Mouse (Mus musculus): ENCODE measurements around the gene Zfp451. TPM values are rescaled to one million over a fixed set of nuclear protein-coding genes. Genes with fewer than 3 reads are reported as not detected.
A peak's percentile ranks its signal among the peaks of the same experiment; 100 is the strongest.
"Not testable (repeated sequence)": the region's sequence is repeated elsewhere in the genome, so short reads cannot be mapped to it uniquely, and the experiment has no call there.

Zfp451 gene
- 29.6 and 38.1 TPM in 2 replicates for polyA plus RNA-seq (2016; fragmentation: Nextera tagmentation; extraction: Ambion mirVana)

GRCm38 (mm10) chr1:33813868-33814794, at the start of gene Zfp451:
Gene Zfp451, minus strand, starts transcription at chr1:33814595.
- Histone ChIP-seq H3K27me3 (ENCODE audit: low read depth, poor library complexity, severe bottlenecking) (no peaks in the 10 kb centered on the region), H3K36me3 (peaks cover 43% of the 10 kb centered on the region), H3K27ac (replicated peaks) (peak within 1 kb of the TSS; percentile 99), H3K4me3 (peak within 1 kb of the TSS; percentile 98), H3K4me1 (peaks cover 17% of the 10 kb centered on the region), H3K9me3 (replicated peaks) (no peaks in the 10 kb centered on the region)
- WGBS = under 1% methylated on average over 83 of the region's 85 CpGs
- peak; percentile 93 for DNase-seq (ENCODE audit: low spot score)

GRCm38 (mm10) chr1:33846807-33847206, 32.4 kb upstream of the Zfp451 start:
- no peaks in the 10 kb centered on the region for H3K9me3 ChIP-seq (replicated peaks)
- 97% methylated on average over 2 of the region's 2 CpGs for WGBS
- no peaks in the 10 kb centered on the region for H3K4me1 ChIP-seq
- H3K27me3 ChIP-seq (ENCODE audit: low read depth, poor library complexity, severe bottlenecking) = no peaks in the 10 kb centered on the region
- no peaks in the 10 kb centered on the region for H3K36me3 ChIP-seq
- H3K27ac ChIP-seq (replicated peaks) = no peak overlapping the region
- no peak overlapping the region for H3K4me3 ChIP-seq
- no peak for DNase-seq (ENCODE audit: low spot score)

- WGBS = 79% methylated on average over 6 of the region's 6 CpGs
These were observed 29.4 kb upstream of the Zfp451 start for GRCm38 (mm10) chr1:33843823-33844222.

GRCm38 (mm10) chr1:33838952-33839351, 24.6 kb upstream of the Zfp451 start:
- 95% methylated on average over 14 of the region's 14 CpGs for WGBS
- H3K27me3 ChIP-seq (ENCODE audit: low read depth, poor library complexity, severe bottlenecking); H3K9me3 ChIP-seq (replicated peaks); DNase-seq (ENCODE audit: low spot score); H3K36me3 ChIP-seq; H3K4me3 ChIP-seq; H3K4me1 ChIP-seq; H3K27ac ChIP-seq (replicated peaks): not testable (repeated sequence)

More at GRCm38 (mm10) chr1:33843823-33844222, 29.4 kb upstream of the Zfp451 start:
- H3K4me1 ChIP-seq = no peaks in the 10 kb centered on the region
- no peaks in the 10 kb centered on the region for H3K27me3 ChIP-seq (ENCODE audit: low read depth, poor library complexity, severe bottlenecking)
- no peaks in the 10 kb centered on the region for H3K36me3 ChIP-seq
- no peak for DNase-seq (ENCODE audit: low spot score)
- H3K9me3 ChIP-seq (replicated peaks) = no peaks in the 10 kb centered on the region
- H3K27ac ChIP-seq (replicated peaks) = no peak overlapping the region
- H3K4me3 ChIP-seq = no peak overlapping the region

GRCm38 (mm10) chr1:33830586-33830985, 16.2 kb upstream of the Zfp451 start:
- H3K27ac ChIP-seq (replicated peaks) = no peak overlapping the region
- H3K9me3 ChIP-seq (replicated peaks) = no peaks in the 10 kb centered on the region
- H3K27me3 ChIP-seq (ENCODE audit: low read depth, poor library complexity, severe bottlenecking) = no peaks in the 10 kb centered on the region
- no peaks in the 10 kb centered on the region for H3K4me1 ChIP-seq
- no peaks in the 10 kb centered on the region for H3K36me3 ChIP-seq
- no peak overlapping the region for H3K4me3 ChIP-seq
- DNase-seq (ENCODE audit: low spot score) = no peak
- WGBS = 70% methylated on average over 4 of the region's 4 CpGs

GRCm38 (mm10) chr1:33817931-33818330, 3.5 kb upstream of the Zfp451 start:
- Histone ChIP-seq H3K9me3 (replicated peaks) (no peaks in the 10 kb centered on the region), H3K27me3 (ENCODE audit: low read depth, poor library complexity, severe bottlenecking) (no peaks in the 10 kb centered on the region), H3K36me3 (peaks cover 5% of the 10 kb centered on the region), H3K27ac (replicated peaks) (no peak overlapping the region), H3K4me3 (no peak overlapping the region), H3K4me1 (peaks cover 12% of the 10 kb centered on the region)
- no peak for DNase-seq (ENCODE audit: low spot score)
- 79% methylated on average over 2 of the region's 2 CpGs for WGBS

- no peaks in the 10 kb centered on the region for H3K27me3 ChIP-seq (ENCODE audit: low read depth, poor library complexity, severe bottlenecking)
- peaks cover 17% of the 10 kb centered on the region for H3K4me1 ChIP-seq
- no peak for DNase-seq (ENCODE audit: low spot score)
- peak overlapping the region; percentile 99 for H3K27ac ChIP-seq (replicated peaks)
- H3K4me3 ChIP-seq = peak overlapping the region; percentile 98
- H3K36me3 ChIP-seq = peaks cover 49% of the 10 kb centered on the region
- 14% methylated on average over 11 of the region's 11 CpGs for WGBS
- H3K9me3 ChIP-seq (replicated peaks) = no peaks in the 10 kb centered on the region
These were observed 914 bp downstream of the Zfp451 start for GRCm38 (mm10) chr1:33813495-33813867.

GRCm38 (mm10) chr1:33803323-33803722, 11.1 kb downstream of the Zfp451 start:
- peaks cover 100% of the 10 kb centered on the region for H3K36me3 ChIP-seq

GRCm38 (mm10) chr1:33799620-33800019, 14.8 kb downstream of the Zfp451 start:
- H3K36me3 ChIP-seq = peaks cover 99% of the 10 kb centered on the region

More at GRCm38 (mm10) chr1:33803323-33803722, 11.1 kb downstream of the Zfp451 start:
- no peaks in the 10 kb centered on the region for H3K27me3 ChIP-seq (ENCODE audit: low read depth, poor library complexity, severe bottlenecking)
- DNase-seq (ENCODE audit: low spot score) = no peak
- H3K9me3 ChIP-seq (replicated peaks) = no peaks in the 10 kb centered on the region
- no peaks in the 10 kb centered on the region for H3K4me1 ChIP-seq
- no peak overlapping the region for H3K4me3 ChIP-seq
- 100% methylated on average over 2 of the region's 2 CpGs for WGBS
- H3K27ac ChIP-seq (replicated peaks) = no peak overlapping the region

GRCm38 (mm10) chr1:33788493-33788892, 25.9 kb downstream of the Zfp451 start:
- Histone ChIP-seq H3K4me1 (no peaks in the 10 kb centered on the region), H3K36me3 (peaks cover 29% of the 10 kb centered on the region), H3K27ac (replicated peaks) (no peak overlapping the region), H3K27me3 (ENCODE audit: low read depth, poor library complexity, severe bottlenecking) (no peaks in the 10 kb centered on the region), H3K4me3 (no peak overlapping the region), H3K9me3 (replicated peaks) (no peaks in the 10 kb centered on the region)
- no peak for DNase-seq (ENCODE audit: low spot score)
- WGBS = 82% methylated on average over 3 of the region's 3 CpGs

More at GRCm38 (mm10) chr1:33799620-33800019, 14.8 kb downstream of the Zfp451 start:
- H3K9me3 ChIP-seq (replicated peaks) = no peaks in the 10 kb centered on the region
- H3K27me3 ChIP-seq (ENCODE audit: low read depth, poor library complexity, severe bottlenecking) = no peaks in the 10 kb centered on the region
- H3K4me3 ChIP-seq = no peak overlapping the region
- no peaks in the 10 kb centered on the region for H3K4me1 ChIP-seq
- 89% methylated on average over 3 of the region's 3 CpGs for WGBS
- H3K27ac ChIP-seq (replicated peaks) = no peak overlapping the region
- DNase-seq (ENCODE audit: low spot score) = no peak

GRCm38 (mm10) chr1:33788072-33788471, 26.3 kb downstream of the Zfp451 start:
- Histone ChIP-seq H3K36me3 (peaks cover 29% of the 10 kb centered on the region), H3K9me3 (replicated peaks) (no peaks in the 10 kb centered on the region), H3K27ac (replicated peaks) (no peak overlapping the region), H3K4me1 (no peaks in the 10 kb centered on the region), H3K27me3 (ENCODE audit: low read depth, poor library complexity, severe bottlenecking) (no peaks in the 10 kb centered on the region), H3K4me3 (no peak overlapping the region)
- 86% methylated on average over 5 of the region's 5 CpGs for WGBS
- DNase-seq (ENCODE audit: low spot score) = no peak

- Histone ChIP-seq H3K36me3 (peaks cover 49% of the 10 kb centered on the region), H3K4me1 (no peaks in the 10 kb centered on the region), H3K9me3 (replicated peaks) (no peaks in the 10 kb centered on the region), H3K27ac (replicated peaks) (no peak overlapping the region), H3K4me3 (no peak overlapping the region), H3K27me3 (ENCODE audit: low read depth, poor library complexity, severe bottlenecking) (no peaks in the 10 kb centered on the region)
- WGBS = 95% methylated on average over 5 of the region's 5 CpGs
- DNase-seq (ENCODE audit: low spot score) = no peak
These were observed 29.8 kb downstream of the Zfp451 start for GRCm38 (mm10) chr1:33784561-33784960.

- 90% methylated on average over 14 of the region's 14 CpGs for WGBS
- peaks cover 72% of the 10 kb centered on the region for H3K36me3 ChIP-seq
- no peaks in the 10 kb centered on the region for H3K9me3 ChIP-seq (replicated peaks)
- H3K4me1 ChIP-seq = no peaks in the 10 kb centered on the region
- no peak for DNase-seq (ENCODE audit: low spot score)
- H3K4me3 ChIP-seq = no peak overlapping the region
- no peaks in the 10 kb centered on the region for H3K27me3 ChIP-seq (ENCODE audit: low read depth, poor library complexity, severe bottlenecking)
- H3K27ac ChIP-seq (replicated peaks) = no peak overlapping the region
These were observed 38.2 kb downstream of the Zfp451 start for GRCm38 (mm10) chr1:33776175-33776611.

All from midbrain, embryonic 10.5 days (tissue).